Mouse (Mus musculus) olfactory bulb, adult 2 months (tissue): Measurements from ENCODE around the gene Trim13.

ENCODE experiments used
- CTCF ChIP-seq: fragments of 200-500 bp; IDR thresholded peaks from 2 replicates; pipeline ENCODE4 v1.5.1; 2012; ENCODE audit warnings: low read depth, mild to moderate bottlenecking, low read length, moderate library complexity; ENCODE audit not compliant: insufficient read depth
- POLR2A ChIP-seq: fragments of 200-500 bp; IDR thresholded peaks from 2 replicates; pipeline ENCODE4 v1.6.1; 2012; ENCODE audit warnings: mild to moderate bottlenecking, low read depth, low read length, moderate library complexity; ENCODE audit not compliant: insufficient read depth

DNA sequence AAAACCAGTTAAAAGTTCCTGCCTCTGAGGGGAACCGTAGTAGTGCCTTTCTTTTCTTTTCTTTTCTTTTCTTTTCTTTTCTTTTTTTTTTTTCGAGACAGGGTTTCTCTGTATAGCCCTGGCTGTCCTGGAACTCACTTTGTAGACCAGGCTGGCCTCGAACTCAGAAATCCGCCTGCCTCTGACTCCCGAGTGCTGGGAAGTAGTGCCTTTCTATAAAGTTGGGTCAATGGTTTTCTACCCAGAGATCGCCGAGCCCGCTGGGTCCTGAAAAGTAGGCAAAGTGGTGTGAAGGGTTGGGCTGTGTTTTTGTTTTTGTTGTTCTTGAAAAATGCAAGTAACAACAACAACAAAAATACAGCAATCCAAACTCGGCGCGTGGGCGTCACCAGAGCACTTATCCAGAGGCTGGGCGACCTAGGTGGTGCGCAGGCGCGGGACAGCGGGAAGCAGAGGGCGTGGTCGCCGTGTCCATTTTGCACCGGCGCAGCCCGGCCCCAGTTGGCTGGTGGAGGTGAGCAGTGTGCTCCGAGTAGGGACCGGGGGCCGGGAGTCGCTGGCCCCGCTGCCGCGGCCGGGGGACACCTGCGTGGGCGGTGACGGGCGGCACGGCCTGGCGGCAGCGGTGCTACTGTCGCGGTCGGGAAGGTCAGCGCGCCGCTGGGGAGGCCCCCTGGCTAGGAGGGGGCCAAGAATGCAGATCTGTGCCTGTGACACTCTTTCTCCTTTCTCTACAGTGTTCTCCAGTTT is 1.2 kb downstream of the Trim13 start:
- TF ChIP-seq POLR2A (no peak), CTCF (no peak)
